Mouse (Mus musculus) midbrain, embryonic 10.5 days (tissue): ENCODE measurements around the gene Isyna1. TPM values are rescaled to one million over a fixed set of nuclear protein-coding genes. Genes with fewer than 3 reads are reported as not detected.

Source experiments
- DNase-seq: peaks from one replicate; pipeline ENCODE4 v3.0.0-alpha.2; 2017; ENCODE audit warnings: low spot score
- H3K27ac ChIP-seq: fragments of 300-500 bp; sonication (generic); replicated peaks from 2 replicates; pipeline ENCODE4 v1.5.1; 2016; ENCODE audit warnings: mild to moderate bottlenecking
- H3K27me3 ChIP-seq: fragments of 300-500 bp; sonication (generic); 2 replicates; pipeline ENCODE4 v1.6.1; 2016; ENCODE audit warnings: low read depth, mild to moderate bottlenecking; ENCODE audit not compliant: poor library complexity, severe bottlenecking
- H3K36me3 ChIP-seq: fragments of 300-500 bp; sonication (generic); 2 replicates; pipeline ENCODE4 v1.6.1; 2016; ENCODE audit warnings: mild to moderate bottlenecking, moderate library complexity
- H3K4me1 ChIP-seq: fragments of 300-500 bp; sonication (generic); 2 replicates; pipeline ENCODE4 v1.6.1; 2016
- H3K4me3 ChIP-seq: fragments of 300-500 bp; sonication (generic); 2 replicates; pipeline ENCODE4 v1.5.1; 2016; ENCODE audit warnings: mild to moderate bottlenecking, moderate library complexity
- H3K9me3 ChIP-seq: fragments of 300-500 bp; sonication (generic); replicated peaks from 2 replicates; pipeline ENCODE4 v1.6.1; 2016; ENCODE audit warnings: mild to moderate bottlenecking
- WGBS: fragments of 180-500 bp; shearing (Covaris S2); methylation state at CpG from one replicate; pipeline ENCODE4 v1.1.7; 2016; 5-methylcytosine and 5-hydroxymethylcytosine counted together
- polyA plus RNA-seq: library from polyadenylated mRNA; unstranded; fragments of >200 nt; fragmentation: Nextera tagmentation; extraction: Ambion mirVana; gene quantifications from 2 replicates; pipeline ENCODE4 v1.2.1, GENCODE M21; 2016

The Isyna1 gene
- polyA plus RNA-seq, 1 experiment from 2014 or later: 137 TPM

GRCm38 (mm10) chr8:70644065-70644464 is 49.9 kb downstream of the Isyna1 start:
- WGBS: 79% methylated on average over 2 of the region's 2 CpGs
- H3K27ac ChIP-seq: no peak overlapping the region
- no peaks in the 10 kb centered on the region for H3K9me3 ChIP-seq
- H3K27me3 ChIP-seq: no peaks in the 10 kb centered on the region; the same call in 1 of the 2 replicates
- peaks cover 7% of the 10 kb centered on the region for H3K36me3 ChIP-seq
- DNase-seq: no peak
- peaks cover 33% of the 10 kb centered on the region for H3K4me1 ChIP-seq
- H3K4me3 ChIP-seq: no peak overlapping the region

GRCm38 (mm10) chr8:70645501-70646224 is 51.5 kb downstream of the Isyna1 start:
- Histone ChIP-seq H3K27me3 (no peaks in the 10 kb centered on the region; the same call in 1 of the 2 replicates), H3K27ac (peak overlapping the region; percentile 59), H3K36me3 (peaks cover 23% of the 10 kb centered on the region), H3K9me3 (no peaks in the 10 kb centered on the region), H3K4me3 (no peak overlapping the region), H3K4me1 (peaks cover 38% of the 10 kb centered on the region)
- DNase-seq: no peak
- 65% methylated on average over 17 of the region's 17 CpGs for WGBS

- 82% methylated on average over 6 of the region's 6 CpGs for WGBS
- DNase-seq: no peak
- no peak overlapping the region for H3K4me3 ChIP-seq
- peaks cover 38% of the 10 kb centered on the region for H3K4me1 ChIP-seq
- H3K9me3 ChIP-seq: no peaks in the 10 kb centered on the region
- peaks cover 30% of the 10 kb centered on the region for H3K36me3 ChIP-seq
- no peaks in the 10 kb centered on the region; the same call in 1 of the 2 replicates for H3K27me3 ChIP-seq
- H3K27ac ChIP-seq: peak overlapping the region; percentile 59
These were observed 52.2 kb downstream of the Isyna1 start for GRCm38 (mm10) chr8:70646369-70646768.

- Histone ChIP-seq H3K4me1 (peaks cover 38% of the 10 kb centered on the region), H3K27me3 (no peaks in the 10 kb centered on the region; the same call in 1 of the 2 replicates), H3K27ac (peak overlapping the region; percentile 75), H3K9me3 (no peaks in the 10 kb centered on the region), H3K4me3 (no peak overlapping the region), H3K36me3 (peaks cover 34% of the 10 kb centered on the region)
- DNase-seq: no peak
These were observed 52.6 kb downstream of the Isyna1 start for GRCm38 (mm10) chr8:70646775-70647174.

Other genes with a start within 250 kb of the Isyna1 start
- 16.8 and 19.1 TPM in 2 replicates for gene Upf1, start 241.1 kb upstream of the Isyna1 start, polyA plus RNA-seq
- 0.37 and 0.39 TPM in 2 replicates for gene Comp, start 220.8 kb upstream of the Isyna1 start, polyA plus RNA-seq
- gene Crtc1, start 154.8 kb upstream of the Isyna1 start, polyA plus RNA-seq: 12.9 and 16.5 TPM in 2 replicates
- gene Klhl26, start 117.4 kb upstream of the Isyna1 start, polyA plus RNA-seq: 16.9 and 20.7 TPM in 2 replicates
- gene Tmem59l, start 107.0 kb upstream of the Isyna1 start, polyA plus RNA-seq: 7.9 and 8.3 TPM in 2 replicates
- 0.42 and 2.3 TPM in 2 replicates for gene Crlf1, start 101.2 kb upstream of the Isyna1 start, polyA plus RNA-seq
- 138 and 140 TPM in 2 replicates for gene Rex1bd, start 87.6 kb upstream of the Isyna1 start, polyA plus RNA-seq
- gene Uba52, start 83.6 kb upstream of the Isyna1 start, polyA plus RNA-seq: 836 and 881 TPM in 2 replicates
- gene Fkbp8, start 66.6 kb upstream of the Isyna1 start, polyA plus RNA-seq: 300 and 314 TPM in 2 replicates
- 56.5 and 58.8 TPM in 2 replicates for gene Kxd1, start 66.4 kb upstream of the Isyna1 start, polyA plus RNA-seq
- 18.0 and 22.7 TPM in 2 replicates for gene Ell, start 54.9 kb upstream of the Isyna1 start, polyA plus RNA-seq
- gene Ssbp4, start 14.5 kb downstream of the Isyna1 start, polyA plus RNA-seq: 73.3 and 78.8 TPM in 2 replicates
- 1.1 and 1.2 TPM in 2 replicates for gene Lrrc25, start 21.8 kb downstream of the Isyna1 start, polyA plus RNA-seq
- gene Gdf15, start 38.1 kb downstream of the Isyna1 start, polyA plus RNA-seq: not detected in 2 replicates
- gene Pgpep1, start 66.0 kb downstream of the Isyna1 start, polyA plus RNA-seq: 51.8 and 89.7 TPM in 2 replicates
- 315 and 355 TPM in 2 replicates for gene Lsm4, start 78.9 kb downstream of the Isyna1 start, polyA plus RNA-seq
- 62.5 and 78.6 TPM in 2 replicates for gene Jund, start 104.6 kb downstream of the Isyna1 start, polyA plus RNA-seq
- not detected in 2 replicates for gene Iqcn, start 109.1 kb downstream of the Isyna1 start, polyA plus RNA-seq
- gene Gm3336, start 124.2 kb downstream of the Isyna1 start, polyA plus RNA-seq: not detected in 2 replicates
- gene Pde4c, start 129.3 kb downstream of the Isyna1 start, polyA plus RNA-seq: 0.72 and 0.78 TPM in 2 replicates
- 17.2 and 40.7 TPM in 2 replicates for gene Rab3a, start 160.3 kb downstream of the Isyna1 start, polyA plus RNA-seq
- 31.7 and 34.6 TPM in 2 replicates for gene Mpv17l2, start 166.6 kb downstream of the Isyna1 start, polyA plus RNA-seq
- gene Pik3r2, start 182.3 kb downstream of the Isyna1 start, polyA plus RNA-seq: 66.2 and 66.6 TPM in 2 replicates
- gene Mast3, start 210.7 kb downstream of the Isyna1 start, polyA plus RNA-seq: 9.8 and 12.1 TPM in 2 replicates
- gene Il12rb1, start 214.1 kb downstream of the Isyna1 start, polyA plus RNA-seq: 0.05 and 0.11 TPM in 2 replicates
- gene Arrdc2, start 245.3 kb downstream of the Isyna1 start, polyA plus RNA-seq: 5.2 and 7.3 TPM in 2 replicates